Mouse (Mus musculus) heart, adult 8-10 months (tissue): ENCODE measurements around the gene Rabgef1. TPM values are rescaled to one million over a fixed set of nuclear protein-coding genes. Genes with fewer than 3 reads are reported as not detected.

Source experiments
- total RNA-seq, 4 experiments: library from RNA; stranded (reverse); gene quantifications; 2 replicates each; pipeline ENCODE4 v1.2.4; 2022

The Rabgef1 gene
- total RNA-seq, 4 experiments from 2014 or later: 20.6 to 24.3 (median 22.0) TPM

Other genes with a start within 250 kb of the Rabgef1 start
- gene Vkorc1l1, start 229.8 kb upstream of the Rabgef1 start, total RNA-seq: 10 to 100 TPM; 14.7 to 18.3 (median 17.0) TPM
- gene Gusb, start 168.7 kb upstream of the Rabgef1 start, total RNA-seq: 10 to 100 TPM; 11.7 to 14.2 (median 12.8) TPM
- gene Asl, start 142.6 kb upstream of the Rabgef1 start, total RNA-seq: 1 to 10 TPM; 3.0 to 7.1 (median 6.3) TPM
- 10 to 100 TPM; 11.5 to 16.1 (median 14.5) TPM for gene Crcp, start 142.5 kb upstream of the Rabgef1 start, total RNA-seq
- 10 to 100 TPM in 1 of 4 experiments, 1 to 10 TPM in 3; 8.2 to 10.6 (median 9.3) TPM for gene Tpst1, start 98.5 kb upstream of the Rabgef1 start, total RNA-seq
- 1 to 10 TPM; 2.1 to 3.6 (median 3.1) TPM for gene Kctd7, start 26.9 kb upstream of the Rabgef1 start, total RNA-seq
- 10 to 100 TPM; 38.1 to 48.4 (median 46.1) TPM for gene Tmem248, start 45.3 kb downstream of the Rabgef1 start, total RNA-seq
- gene Sbds, start 83.7 kb downstream of the Rabgef1 start, total RNA-seq: 10 to 100 TPM; 50.7 to 62.6 (median 55.7) TPM
- 1 to 10 TPM; 6.9 to 8.4 (median 7.8) TPM for gene Tyw1, start 83.8 kb downstream of the Rabgef1 start, total RNA-seq
- gene Caln1, start 197.7 kb downstream of the Rabgef1 start, total RNA-seq: under 1 TPM in 1 of 4 experiments, not detected in 3; 0.03 TPM
- gene A330070K13Rik, start 212.8 kb downstream of the Rabgef1 start, total RNA-seq: not detected